Mouse (Mus musculus) adrenal gland, postnatal 14 days (tissue): ENCODE measurements around the gene Dkk2. TPM values are rescaled to one million over a fixed set of nuclear protein-coding genes. Genes with fewer than 3 reads are reported as not detected.
A peak's percentile ranks its signal among the peaks of the same experiment; 100 is the strongest.
"Not testable (repeated sequence)": the region's sequence is repeated elsewhere in the genome, so short reads cannot be mapped to it uniquely, and the experiment has no call there.

ENCODE experiments used
- DNase-seq: peaks from one replicate; pipeline ENCODE4 v3.0.0; 2021; ENCODE audit warnings: mixed read lengths
- long read RNA-seq, 2 experiments: library from polyadenylated mRNA; stranded (forward); transcript quantifications; one replicate each; pipeline ENCODE4 v2.0.0; 2021
- total RNA-seq: library from RNA; stranded (reverse); gene quantifications from 2 replicates; pipeline ENCODE4 v1.2.3, GENCODE M21; 2021

Dkk2 gene
- 3.5 and 4.7 TPM in 2 replicates for total RNA-seq
- long read RNA-seq, experiment 1, partial matches to known transcripts, result 0 of 4 reads
- long read RNA-seq, experiment 1, other reads (novel, unspliced or antisense), result 2 of 4 reads
- long read RNA-seq, experiment 2, partial matches to known transcripts, result 0 of 3 reads
- long read RNA-seq, experiment 2, other reads (novel, unspliced or antisense), result 1 of 3 reads

DNA sequence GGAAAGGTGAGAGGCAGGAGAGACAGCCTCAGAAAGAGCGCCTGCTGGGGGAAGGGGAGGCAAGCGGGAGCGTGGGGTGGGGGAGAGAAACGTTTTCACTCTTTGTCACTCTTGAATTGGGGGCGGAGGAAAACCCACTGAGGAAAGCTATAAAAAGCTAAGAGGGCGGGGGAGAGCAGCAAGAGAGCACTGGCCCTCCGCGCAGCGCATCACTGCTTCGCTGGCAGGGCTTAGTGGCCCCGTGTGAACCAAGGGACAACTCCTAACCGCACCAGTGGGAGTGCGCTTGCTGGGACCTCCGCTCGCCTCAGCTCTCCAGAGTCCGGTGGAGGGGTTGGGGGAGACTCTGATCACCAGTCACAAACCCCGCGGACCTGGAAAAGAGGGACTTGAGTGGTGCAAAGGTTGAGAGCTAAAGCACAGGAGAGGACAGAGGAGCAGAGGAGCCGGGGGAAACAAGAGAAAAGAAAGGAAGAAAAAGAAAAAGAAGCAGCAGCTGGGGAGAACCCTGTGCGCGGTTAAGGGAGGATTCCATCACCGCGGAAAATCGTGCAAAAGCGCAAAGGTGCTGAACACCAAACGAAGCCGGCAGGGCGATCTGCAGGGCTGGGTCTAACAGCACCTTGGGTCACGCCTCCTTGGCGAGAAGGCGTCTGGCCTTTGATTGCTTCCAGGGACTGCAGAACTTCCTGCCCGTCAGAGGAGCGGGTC lies at the start of gene Dkk2:
Gene Dkk2, plus strand, starts transcription at position 181 of the 711 bp plus-strand sequence.
- peak; percentile 9 for DNase-seq

DNA sequence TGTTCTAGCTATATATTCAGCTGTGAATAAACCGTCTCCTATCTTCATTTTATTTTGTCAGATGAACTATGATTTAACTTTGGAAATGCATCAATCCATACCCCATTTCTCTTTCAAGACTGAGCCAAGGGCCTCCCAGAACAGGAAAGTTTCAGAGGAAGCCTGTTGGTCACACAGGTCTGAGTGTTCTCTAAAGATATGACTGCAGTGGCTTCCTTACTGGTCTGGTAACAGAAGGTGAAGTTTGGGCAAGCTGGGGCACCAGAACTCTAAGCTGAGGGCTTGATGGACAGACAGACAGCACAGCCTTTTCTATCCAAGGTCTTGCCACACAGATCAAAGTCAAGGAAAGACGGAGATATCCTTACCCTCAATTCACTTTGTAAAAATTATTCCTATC lies 48.4 kb upstream of the Dkk2 start:
- DNase-seq, result no peak

DNA sequence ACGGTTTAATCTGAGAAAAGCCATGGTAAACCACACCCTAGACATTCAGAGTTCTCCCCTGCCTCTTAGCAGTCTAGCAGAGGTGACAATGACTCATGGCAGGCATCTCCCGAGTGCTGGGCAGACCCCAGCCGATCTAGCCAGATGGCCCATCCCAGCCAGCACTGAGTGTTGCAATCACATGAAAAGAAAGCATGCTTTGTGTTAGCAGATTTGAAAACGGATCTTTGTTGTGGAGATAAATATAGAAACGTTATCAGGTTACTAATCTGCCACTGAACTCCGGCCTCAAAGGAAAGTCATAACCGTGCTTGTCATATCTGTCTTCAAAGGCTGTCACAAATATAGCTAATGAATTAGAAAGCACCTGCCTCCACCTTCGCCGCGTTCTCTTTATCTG lies 47.4 kb upstream of the Dkk2 start:
- DNase-seq, result peak; percentile 16

DNA sequence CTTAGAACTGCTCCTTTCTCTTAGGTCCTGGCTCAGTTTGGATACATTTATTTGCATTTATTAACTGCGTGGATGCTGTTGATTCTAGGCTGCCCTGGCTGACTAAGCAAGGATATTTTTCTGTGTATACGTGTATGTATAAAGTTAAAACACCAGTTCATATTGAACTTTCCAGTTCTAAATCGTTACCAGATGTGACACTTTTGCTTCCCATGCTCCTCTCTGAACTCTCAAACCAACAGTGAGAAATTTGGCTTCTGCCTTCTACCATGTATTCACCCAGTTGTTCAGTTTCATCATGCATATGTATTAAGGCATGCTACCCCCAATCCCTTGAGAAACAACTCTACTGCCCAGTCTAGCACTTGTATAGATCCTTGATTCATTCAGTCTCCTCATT lies 45.0 kb upstream of the Dkk2 start:
- DNase-seq, result no peak

DNA sequence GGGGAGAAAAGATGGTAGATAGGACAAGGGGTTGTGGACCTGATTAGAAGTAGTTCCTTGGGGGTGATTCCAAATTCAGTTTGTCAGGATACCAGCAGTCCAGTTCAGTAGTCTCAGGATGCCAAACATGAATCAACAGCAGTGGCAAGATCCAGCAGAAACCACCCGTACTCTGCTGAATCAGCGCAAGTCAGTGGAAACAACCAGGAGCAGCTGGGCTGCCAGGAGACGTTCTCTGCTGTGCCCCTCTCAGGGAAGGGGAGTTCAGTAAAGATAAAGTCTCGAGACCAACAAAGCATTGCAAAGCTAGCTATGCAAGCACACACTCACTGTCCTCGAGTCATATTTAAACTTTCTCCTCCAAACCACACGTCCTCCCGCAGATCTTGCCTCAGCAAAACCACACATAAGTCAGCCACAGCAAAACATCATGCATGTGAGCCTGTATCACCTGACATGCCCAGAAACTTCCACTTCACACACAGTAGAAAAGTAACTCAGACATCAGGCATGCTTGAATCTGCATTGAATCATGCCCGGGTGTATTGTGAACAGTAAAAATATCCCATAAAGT lies 34.1 kb upstream of the Dkk2 start:
- no peak for DNase-seq

DNA sequence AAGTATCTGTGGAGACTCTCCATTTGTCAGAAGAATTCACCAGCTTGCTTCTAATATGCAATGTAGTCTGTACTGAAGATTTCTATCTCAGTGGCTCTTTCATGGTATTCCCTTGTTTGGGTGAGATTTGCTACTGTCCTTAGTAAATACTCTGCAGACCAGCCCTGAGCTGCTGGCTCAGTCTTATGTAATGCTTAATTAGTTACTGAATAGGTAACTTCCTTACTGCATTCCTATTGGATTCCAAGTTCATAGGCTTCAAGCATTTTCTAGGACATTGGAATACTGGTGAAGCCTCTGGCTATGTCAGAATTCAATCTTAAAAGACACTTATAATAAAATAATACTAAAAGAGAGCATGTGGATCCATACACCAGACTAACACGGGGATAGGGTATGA lies 22.3 kb upstream of the Dkk2 start:
- not testable (repeated sequence) for DNase-seq

DNA sequence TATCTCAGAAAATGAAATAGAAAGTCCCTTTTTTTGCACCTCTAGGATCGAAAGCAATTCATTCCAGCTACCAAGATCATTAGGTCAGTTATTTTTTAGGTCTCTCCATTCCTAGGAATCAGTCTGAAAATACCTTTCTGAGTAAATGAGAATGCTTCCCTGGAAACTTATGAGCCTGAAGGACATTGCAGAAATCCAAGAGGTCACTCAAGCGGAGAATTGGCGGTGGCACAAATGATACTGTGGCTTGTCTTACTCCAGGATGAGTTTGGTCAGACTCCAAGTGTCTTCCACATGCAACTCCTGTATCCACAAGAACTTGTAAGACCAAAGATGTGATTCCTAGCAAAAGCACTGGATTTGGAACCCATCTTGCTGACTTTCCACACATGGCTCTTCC lies 21.7 kb upstream of the Dkk2 start:
- DNase-seq, result no peak

DNA sequence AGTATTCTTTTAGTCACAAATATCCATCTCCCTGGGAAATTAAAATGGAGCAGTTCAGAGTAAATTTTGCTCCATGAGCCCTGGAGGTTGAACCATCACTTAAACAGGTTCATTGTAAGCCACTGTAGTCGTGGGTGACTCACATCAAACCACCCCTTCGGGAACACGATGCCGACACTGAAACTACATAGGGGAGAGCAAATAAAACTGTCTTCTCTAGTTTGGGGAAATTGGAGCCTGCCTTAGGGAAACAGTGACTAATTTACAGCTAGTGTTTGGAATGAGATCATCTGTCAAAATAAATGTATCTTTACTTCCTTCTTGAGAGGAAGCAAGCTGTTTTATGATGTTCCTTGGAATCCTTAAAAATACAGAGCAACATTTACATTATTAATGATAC lies 21.1 kb upstream of the Dkk2 start:
- DNase-seq, result no peak

DNA sequence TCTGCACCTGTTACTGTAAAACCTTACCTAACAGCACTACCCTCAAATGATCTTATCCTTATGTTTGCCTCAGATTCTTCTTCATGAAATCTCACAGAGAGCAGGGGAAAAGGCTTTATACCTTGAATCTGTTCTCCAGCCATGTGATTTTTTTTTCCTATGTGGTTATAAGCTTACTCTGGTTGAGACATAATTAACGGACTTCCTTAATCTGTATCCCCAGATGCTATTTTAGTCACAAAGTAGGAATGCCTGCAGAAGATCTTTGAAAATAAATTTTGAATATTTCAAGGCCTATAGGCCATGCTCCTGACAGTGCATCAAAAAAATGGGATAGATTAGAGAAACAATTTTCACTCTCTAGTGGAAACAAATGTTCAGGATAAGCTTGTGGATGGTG lies 20.2 kb upstream of the Dkk2 start:
- DNase-seq, result no peak

DNA sequence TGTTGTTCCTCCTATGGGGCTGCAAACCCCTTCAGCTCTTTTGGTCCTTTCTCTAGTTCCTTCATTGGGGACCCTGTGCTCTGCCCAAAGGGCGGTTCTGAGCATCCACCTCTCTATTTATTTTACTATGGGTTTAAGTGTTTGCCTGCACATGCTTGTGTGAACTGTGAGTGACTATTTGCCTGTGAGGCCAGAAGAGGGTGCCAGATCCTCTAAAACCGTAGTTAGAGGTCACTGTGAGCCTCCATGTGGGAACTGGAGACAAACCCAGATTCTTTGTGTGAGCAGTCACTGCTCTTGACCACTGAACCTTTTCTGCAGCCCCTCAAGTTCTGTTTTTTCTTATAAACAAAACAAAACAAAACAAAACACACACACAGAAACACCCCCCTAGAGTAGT lies 14.1 kb upstream of the Dkk2 start:
- DNase-seq, result peak; percentile 25

DNA sequence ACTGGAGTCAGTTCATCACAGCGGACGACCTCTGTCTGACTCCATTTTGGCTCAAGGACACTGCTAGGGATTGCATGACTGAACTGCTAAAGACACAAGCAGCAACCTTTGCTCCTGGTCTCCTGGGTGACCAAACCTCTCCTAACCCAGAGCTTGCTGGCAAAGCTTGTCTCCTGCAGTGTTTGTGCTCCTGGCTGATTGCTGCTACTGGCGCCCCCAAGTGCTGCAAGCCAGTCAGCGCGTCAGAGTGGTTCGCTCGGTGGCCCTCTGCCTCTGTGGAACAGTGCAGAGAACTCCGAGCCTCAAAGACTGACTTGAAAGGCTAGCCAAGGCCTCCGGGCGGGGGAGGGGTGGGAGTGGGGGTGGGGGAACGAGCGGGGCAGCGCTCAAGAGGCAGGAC lies 1.1 kb upstream of the Dkk2 start:
- peak; percentile 75 for DNase-seq

DNA sequence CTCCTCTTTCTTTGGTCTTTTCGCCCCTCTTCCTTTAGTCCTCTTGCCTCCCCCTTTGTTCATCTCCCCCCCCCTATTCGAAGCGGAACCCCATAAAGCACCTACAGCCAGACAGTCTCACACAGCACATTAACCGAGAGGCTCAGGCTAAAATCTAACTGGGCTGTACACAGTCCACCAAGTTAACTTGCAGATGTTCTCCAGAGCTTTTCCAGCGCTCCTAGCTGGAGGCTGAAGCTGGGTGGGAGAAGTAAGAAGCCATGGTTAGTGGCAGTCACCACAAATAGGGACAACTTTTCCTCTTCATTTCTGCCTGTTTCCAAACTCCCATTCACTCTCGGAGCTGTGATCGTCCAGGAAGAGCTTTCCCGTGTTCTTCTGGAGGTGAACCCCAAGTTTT lies 412 bp upstream of the Dkk2 start:
- no peak for DNase-seq

DNA sequence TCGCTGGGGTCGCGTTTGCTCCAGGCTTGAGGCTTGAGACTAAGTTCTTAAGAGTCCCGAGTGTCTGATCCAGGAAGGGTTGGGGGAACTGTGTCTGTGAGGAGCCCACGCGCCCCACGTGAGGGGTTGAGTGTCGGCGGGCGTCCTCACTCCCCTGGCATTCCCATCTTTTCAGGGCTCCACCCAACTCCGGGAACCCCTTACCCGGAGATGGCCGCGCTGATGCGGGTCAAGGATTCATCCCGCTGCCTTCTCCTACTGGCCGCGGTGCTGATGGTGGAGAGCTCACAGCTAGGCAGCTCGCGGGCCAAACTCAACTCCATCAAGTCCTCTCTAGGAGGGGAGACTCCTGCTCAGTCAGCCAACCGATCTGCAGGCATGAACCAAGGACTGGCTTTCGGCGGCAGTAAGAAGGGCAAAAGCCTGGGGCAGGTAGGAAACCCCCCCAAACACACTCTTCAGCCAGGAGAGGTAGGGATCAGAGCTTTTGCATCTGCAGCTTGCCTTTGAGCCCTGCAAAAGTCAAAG lies 795 bp downstream of the Dkk2 start:
- DNase-seq, result peak; percentile 9

DNA sequence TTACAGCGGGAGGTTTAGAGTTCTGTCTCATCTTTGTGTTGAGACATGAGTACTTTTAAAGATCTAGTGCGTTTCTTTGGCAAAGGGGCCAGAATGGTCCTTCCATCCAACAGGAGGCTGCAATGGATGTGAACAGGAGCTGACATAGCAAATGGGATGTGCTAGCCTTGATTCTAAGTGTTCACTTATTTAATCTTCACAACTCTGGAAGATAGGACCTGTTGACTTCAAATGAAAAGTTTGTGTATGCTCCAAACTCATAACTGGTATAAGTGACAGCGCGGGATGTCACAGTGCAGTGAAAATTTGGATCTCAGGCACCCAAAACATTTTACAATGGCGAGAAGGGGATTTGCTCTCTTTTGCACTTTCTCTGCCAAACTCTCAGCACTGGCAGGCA lies 1.4 kb downstream of the Dkk2 start:
- DNase-seq, result no peak

DNA sequence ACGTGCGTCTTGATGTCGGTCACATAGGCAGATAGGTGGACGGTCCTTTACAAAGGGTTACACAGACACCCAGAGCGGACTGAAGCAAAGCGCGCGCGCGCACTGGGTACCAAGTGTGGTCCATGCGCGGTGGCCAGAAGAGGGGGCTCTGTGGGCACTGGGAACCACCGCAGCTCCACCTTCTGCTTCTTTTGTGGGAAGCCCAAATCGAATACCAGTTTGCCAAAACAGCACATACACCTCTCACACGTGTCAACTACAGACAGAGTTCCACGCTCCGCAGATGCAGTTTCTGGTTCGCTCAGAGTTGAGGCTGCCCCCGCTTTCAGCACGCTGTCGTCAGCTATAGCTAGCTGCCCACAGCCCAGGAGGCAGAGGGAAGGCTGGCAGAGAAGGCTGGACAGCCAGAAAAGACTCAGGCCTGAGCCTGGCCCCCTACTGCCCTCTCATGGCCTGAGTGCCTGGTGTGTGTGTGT lies 2.0 kb downstream of the Dkk2 start:
- DNase-seq, result peak; percentile 47

DNA sequence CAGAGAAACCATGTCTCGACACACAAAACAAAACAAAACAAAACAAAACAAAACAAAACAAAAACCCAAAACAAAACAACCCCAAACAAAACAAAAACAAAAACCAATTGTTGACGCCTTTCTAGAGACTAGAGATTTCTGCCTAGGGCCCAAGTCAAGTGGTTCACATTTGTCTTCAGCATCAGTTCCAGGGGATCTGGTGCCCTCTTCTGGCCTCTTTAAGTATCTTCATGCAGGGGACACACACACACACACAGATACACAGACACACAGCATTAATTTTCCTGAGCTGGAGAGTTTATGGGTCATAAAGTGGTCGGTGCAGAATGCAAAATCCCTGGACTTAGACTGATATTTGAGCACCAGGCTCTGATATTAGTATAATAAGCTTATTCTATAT lies 7.9 kb downstream of the Dkk2 start:
- no peak for DNase-seq

DNA sequence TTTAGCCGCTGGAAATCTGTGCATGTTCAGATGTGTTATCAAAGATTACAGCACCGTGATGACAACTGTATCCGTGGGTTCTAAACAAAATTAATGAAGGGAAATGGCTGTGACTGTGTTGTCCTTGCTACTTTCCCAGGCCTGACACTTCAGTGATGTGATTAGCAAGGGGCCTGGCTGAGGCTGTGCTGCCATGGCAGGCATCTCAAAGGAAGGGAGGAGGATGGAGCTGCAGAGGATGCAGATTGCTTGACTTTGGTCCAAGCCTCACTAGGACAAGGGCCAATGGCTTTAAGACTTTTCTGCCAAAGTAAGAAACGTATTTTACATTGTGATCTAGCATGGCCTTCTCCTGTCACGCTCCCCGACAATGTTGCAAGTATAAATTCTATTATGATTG lies 11.2 kb downstream of the Dkk2 start:
- DNase-seq, result peak; percentile 15

DNA sequence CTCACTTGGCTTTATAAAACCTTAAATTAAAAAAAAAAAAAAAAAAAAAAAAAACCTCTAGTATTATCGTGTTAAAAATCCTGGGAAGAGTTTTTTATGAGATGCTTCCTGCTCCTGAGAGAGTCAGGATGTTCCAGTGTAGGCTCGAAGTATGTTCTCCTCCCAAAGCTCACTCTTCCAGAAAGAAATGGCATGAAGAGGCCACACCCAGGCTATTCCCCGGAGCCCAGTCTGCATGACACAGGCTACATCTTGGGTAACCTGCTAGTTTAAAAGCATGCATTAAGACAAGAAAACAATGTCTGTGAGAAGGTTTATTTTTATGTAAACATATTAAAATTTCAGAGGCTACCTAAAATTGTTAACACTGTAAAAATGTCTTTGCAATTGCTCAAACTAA lies 15.7 kb downstream of the Dkk2 start:
- no peak for DNase-seq

DNA sequence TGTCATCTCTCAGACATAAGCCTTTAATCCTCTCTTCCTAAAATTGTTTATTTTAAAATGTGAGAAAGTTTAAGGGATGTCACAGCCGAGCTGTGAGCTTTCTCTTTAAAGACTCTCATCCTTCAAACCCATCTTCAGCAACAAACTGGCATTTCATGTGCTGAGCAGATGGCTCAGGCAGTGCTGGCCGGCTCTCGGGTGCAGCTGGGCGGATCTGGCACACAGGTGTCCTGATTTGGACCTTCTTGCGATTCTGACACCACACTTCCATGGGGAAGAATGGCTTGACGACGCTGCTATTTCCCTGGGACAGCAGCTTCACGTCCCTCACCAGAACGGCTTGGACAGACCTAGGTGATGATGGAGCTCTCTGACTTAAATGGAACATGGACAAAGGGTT lies 17.9 kb downstream of the Dkk2 start:
- DNase-seq, result no peak

DNA sequence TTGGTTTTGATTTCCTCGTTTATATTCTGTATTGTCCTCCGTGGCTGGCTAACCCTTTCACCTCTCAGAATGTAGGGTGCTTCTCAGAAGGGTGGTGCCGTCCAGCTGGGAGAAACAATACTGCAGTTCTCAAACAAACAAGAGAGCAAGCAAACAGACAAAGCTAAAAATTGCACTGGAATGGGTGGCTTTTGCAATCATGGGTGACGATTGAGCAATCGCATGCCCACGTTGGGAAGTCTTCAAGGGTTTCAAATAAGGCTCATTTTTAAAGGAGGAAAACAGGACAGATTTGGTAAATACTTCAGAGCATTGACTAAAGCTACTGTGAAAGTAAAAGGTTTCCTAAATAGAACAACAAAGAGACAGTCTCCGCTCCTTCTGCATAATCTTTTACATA lies 18.4 kb downstream of the Dkk2 start:
- peak; percentile 3 for DNase-seq

DNA sequence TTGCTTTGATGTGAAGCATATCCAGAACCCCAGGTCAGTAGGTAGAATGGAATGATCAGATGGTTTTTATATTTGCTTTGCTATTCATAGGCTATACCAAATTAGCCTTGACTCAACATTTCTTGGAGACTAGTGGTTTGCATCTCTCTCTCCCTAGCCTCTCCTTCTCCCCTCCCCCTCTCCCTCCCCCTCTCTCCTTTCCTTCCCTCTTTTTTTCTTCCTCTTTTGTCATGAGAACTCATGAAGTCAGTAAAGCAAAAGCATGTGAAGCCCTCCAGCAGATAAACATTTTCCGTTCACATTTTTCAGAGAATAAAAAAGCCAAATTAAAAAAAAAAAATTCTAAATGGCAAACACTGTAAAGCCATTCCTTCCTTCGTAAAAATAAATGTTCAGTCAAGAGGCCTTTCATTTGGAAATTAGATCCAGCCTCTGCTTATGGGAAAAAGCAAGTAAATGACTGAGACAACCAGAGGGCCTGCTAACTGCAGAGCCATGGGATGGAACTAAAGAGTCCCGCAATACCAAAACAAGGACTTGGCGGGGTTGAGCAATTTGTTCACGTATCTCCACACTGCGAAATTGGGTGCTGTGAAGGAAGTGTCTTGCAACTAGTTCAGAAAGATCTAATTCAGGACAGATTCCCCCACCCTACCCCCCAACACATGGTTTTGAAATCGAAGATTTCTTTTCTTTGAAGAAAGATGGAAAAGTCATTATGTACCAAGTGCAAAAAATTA lies 30.9 kb downstream of the Dkk2 start:
- no peak for DNase-seq

DNA sequence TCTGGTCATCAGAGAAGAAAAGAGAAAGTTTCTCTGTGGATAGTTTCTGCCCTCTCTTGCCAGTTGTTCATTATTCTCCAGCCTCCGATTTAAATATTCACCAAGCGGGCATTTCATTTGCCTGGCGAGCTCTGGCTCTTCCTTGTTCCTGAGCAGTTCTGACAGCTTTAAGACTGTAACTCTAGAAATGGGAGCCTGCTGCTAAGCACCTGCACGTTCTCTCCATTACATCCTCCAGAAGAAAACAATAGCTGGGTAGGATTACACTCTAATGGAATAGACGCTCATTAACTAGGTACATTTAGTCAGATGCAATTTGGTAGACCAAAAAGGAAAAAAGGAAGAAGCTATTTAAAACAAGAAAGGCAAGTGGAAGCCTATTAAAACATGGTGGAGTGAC lies 36.3 kb downstream of the Dkk2 start:
- no peak for DNase-seq

DNA sequence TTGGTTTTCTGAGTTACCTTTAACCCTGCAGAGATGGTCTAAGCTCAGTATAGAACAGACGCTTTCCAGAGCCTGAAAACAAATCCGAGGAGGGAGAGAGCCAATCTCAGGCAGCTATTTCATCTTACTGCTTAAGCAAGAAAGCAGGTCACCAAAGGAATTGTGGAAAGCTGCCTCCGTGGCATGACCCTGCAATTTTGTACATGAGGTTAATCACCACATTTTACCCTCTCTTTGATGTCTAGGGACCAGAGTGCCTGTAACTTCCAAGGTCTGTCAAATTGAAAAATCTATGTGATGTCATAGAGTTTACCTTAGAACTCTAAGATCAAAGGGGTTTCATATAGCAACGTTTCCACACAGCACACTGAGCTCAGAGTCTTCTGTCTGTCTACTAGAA lies 37.5 kb downstream of the Dkk2 start:
- no peak for DNase-seq
